Mouse (Mus musculus) hindbrain, postnatal 0 days (tissue): ENCODE results near the gene Slc12a8. TPM values are rescaled to one million over a fixed set of nuclear protein-coding genes. Genes with fewer than 3 reads are reported as not detected.

Experiments
- ATAC-seq: fragments of 200-750 bp; cut with Nextera tagmentation; 2 replicates; pipeline ENCODE4 v1.8.0; 2017; ENCODE audit warnings: mild to moderate bottlenecking, moderate TSS enrichment, moderate library complexity
- DNase-seq: peaks from one replicate; pipeline ENCODE4 v3.0.0-alpha.2; 2015; ENCODE audit warnings: low spot score
- H3K27ac ChIP-seq: fragments of 300-500 bp; sonication (generic); 2 replicates; pipeline ENCODE4 v1.5.1; 2014; ENCODE audit warnings: mild to moderate bottlenecking
- H3K27me3 ChIP-seq: fragments of 300-500 bp; sonication (generic); 2 replicates; pipeline ENCODE4 v1.6.1; 2014; ENCODE audit warnings: low read length, mixed read lengths; ENCODE audit not compliant: insufficient read depth
- H3K36me3 ChIP-seq: fragments of 300-500 bp; sonication (generic); 2 replicates; pipeline ENCODE4 v1.6.1; 2014; ENCODE audit warnings: low read length, mixed read lengths; ENCODE audit not compliant: insufficient read depth
- H3K4me1 ChIP-seq: fragments of 300-500 bp; sonication (generic); 2 replicates; pipeline ENCODE4 v1.6.1; 2014; ENCODE audit warnings: antibody characterized with exemption, low read length, mixed read lengths; ENCODE audit not compliant: insufficient read depth
- H3K4me2 ChIP-seq: fragments of 300-500 bp; sonication (generic); 2 replicates; pipeline ENCODE4 v1.6.1; 2014; ENCODE audit warnings: low read depth, mild to moderate bottlenecking, low read length, moderate library complexity, mixed read lengths
- H3K4me3 ChIP-seq: fragments of 300-500 bp; sonication (generic); 2 replicates; pipeline ENCODE4 v1.5.1; 2014; ENCODE audit warnings: low read length
- H3K9ac ChIP-seq: fragments of 300-500 bp; sonication (generic); replicated peaks from 2 replicates; pipeline ENCODE4 v1.6.1; 2014; ENCODE audit warnings: mild to moderate bottlenecking, low read length, moderate library complexity, mixed read lengths
- H3K9me3 ChIP-seq: fragments of 300-500 bp; sonication (generic); 2 replicates; pipeline ENCODE4 v1.6.1; 2016; ENCODE audit warnings: low read length, mixed read lengths
- CTCF ChIP-seq: IDR thresholded peaks from 2 replicates; pipeline ENCODE4 v1.5.1; 2016; ENCODE audit warnings: antibody characterized with exemption, control low read depth, low read depth
- WGBS: fragments of 180-500 bp; shearing (Covaris S2); extraction: QIAGEN DNeasy Blood & Tissue Kit; methylation state at CpG from one replicate; pipeline ENCODE4 v1.1.7; 2014; 5-methylcytosine and 5-hydroxymethylcytosine counted together
- polyA plus RNA-seq: library from polyadenylated mRNA; unstranded; fragments of >200 nt; fragmentation: Nextera tagmentation; extraction: Ambion mirVana; gene quantifications from 2 replicates; pipeline ENCODE4 v1.2.1, GENCODE M21; 2015
- total RNA-seq: library from RNA; depleted of rRNA; stranded (reverse); fragments of >200 nt; gene quantifications from 2 replicates; pipeline ENCODE4 v1.2.3, GENCODE M21; 2014

The Slc12a8 gene
- total and polyA plus RNA-seq, 2 experiments from 2014 or later, result 1.2 to 1.6 TPM

- Histone ChIP-seq H3K27me3 (no peaks in the 10 kb centered on the region), H3K4me1 (no peaks in the 10 kb centered on the region), H3K27ac (no peak overlapping the region), H3K4me2 (no peak overlapping the region), H3K9ac (no peak overlapping the region), H3K4me3 (no peak overlapping the region), H3K36me3 (no peaks in the 10 kb centered on the region), H3K9me3 (no peaks in the 10 kb centered on the region)
- WGBS, result 40% methylated on average over 7 of the region's 7 CpGs
- no peak for TF ChIP-seq CTCF
- DNase-seq (peak; percentile 65), ATAC-seq (peak; percentile 86)
Observed at GRCm38 (mm10) chr16:33594037-33594771, 77.1 kb downstream of the Slc12a8 start.

DNA sequence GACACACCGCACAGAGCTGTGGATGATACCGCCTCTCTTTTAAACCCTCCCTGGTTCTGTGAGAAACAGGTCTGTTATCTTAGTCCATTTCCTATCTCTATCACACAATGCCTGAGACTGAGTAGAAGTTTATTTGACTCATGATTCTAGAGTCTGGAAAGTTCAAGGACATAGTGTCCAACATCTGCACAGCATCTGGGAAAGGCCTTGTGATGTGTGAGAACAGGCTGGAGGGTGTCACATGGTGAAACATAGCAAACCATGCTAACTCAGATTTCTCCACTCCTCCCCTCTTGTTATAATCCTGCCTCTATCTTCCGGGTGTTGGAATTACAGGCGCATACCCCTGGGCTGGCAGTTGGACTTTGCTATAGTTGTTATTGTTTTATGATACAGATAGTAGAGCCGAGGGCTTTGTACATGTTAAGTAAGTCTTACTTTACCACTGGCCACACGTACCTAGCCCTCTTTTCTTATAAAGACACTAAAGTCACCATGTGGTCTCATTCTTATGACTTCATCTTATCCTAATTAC, 78.2 kb downstream of the Slc12a8 start:
- H3K27me3 ChIP-seq, result no peaks in the 10 kb centered on the region
- no peaks in the 10 kb centered on the region for H3K36me3 ChIP-seq
- no peak overlapping the region for H3K9ac ChIP-seq
- H3K4me2 ChIP-seq, result no peak overlapping the region
- no peak overlapping the region for H3K4me3 ChIP-seq
- TF ChIP-seq CTCF, result no peak
- no peak overlapping the region for H3K27ac ChIP-seq
- no peak for DNase-seq
- H3K9me3 ChIP-seq, result no peaks in the 10 kb centered on the region
- WGBS, result 93% methylated on average over 6 of the region's 6 CpGs
- no peaks in the 10 kb centered on the region for H3K4me1 ChIP-seq
- ATAC-seq, result no peak

- TF ChIP-seq CTCF, result no peak
- ATAC-seq, result no peak
- WGBS, result 75% methylated on average over 4 of the region's 4 CpGs
- Histone ChIP-seq H3K4me2 (no peak overlapping the region), H3K36me3 (no peaks in the 10 kb centered on the region), H3K9ac (no peak overlapping the region), H3K27me3 (no peaks in the 10 kb centered on the region), H3K4me1 (no peaks in the 10 kb centered on the region), H3K9me3 (no peaks in the 10 kb centered on the region), H3K27ac (no peak overlapping the region), H3K4me3 (no peak overlapping the region)
- no peak for DNase-seq
Observed at GRCm38 (mm10) chr16:33596213-33596612, 79.1 kb downstream of the Slc12a8 start.

DNA sequence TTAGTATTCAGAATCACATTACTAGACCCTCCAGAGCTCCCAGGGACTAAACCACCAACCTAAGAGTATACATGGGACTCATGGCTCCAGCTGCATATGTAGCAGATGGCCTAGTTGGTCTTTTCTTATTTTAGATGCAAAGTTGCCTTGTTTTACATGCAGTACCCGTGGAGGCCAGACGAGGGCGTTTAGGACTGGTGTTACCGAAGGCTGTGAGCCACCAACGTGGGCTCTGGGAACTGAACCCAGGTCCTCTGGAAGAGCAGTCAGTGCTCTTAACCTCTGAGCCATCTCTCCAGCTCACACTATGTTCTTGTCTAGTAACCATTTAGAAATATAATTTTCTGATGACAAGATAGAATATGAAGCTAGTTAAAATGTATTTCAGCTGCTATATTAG, 83.1 kb downstream of the Slc12a8 start:
- Histone ChIP-seq H3K9ac (no peak overlapping the region), H3K27me3 (no peaks in the 10 kb centered on the region), H3K9me3 (no peaks in the 10 kb centered on the region), H3K36me3 (no peaks in the 10 kb centered on the region), H3K4me3 (no peak overlapping the region), H3K4me2 (no peak overlapping the region), H3K27ac (no peak overlapping the region), H3K4me1 (peaks cover under 1% of the 10 kb centered on the region; the same call in 1 of the 2 replicates)
- DNase-seq (no peak), ATAC-seq (no peak)
- peak; percentile 45 for TF ChIP-seq CTCF
- WGBS, result 32% methylated on average over 5 of the region's 5 CpGs

DNA sequence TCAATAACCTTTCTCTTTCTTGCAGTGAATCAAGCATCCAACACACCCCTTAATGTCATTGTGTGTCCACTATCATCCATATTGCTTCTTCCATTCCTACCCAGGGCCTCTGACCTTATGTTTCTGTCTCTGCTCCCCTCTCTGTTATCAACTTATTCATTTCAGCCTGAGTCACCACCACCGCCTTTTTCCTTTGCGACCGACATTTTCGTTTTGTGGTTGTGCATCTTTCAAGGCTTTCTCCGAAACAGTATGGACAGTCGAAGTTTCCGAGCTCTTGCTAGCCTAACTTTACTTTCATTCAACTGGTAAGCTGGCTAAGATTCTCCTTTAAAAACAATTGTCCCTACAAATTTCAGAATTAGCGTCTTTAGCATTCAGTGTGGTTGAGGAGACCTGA, 84.2 kb downstream of the Slc12a8 start:
- no peaks in the 10 kb centered on the region for H3K36me3 ChIP-seq
- no peak for TF ChIP-seq CTCF
- H3K27ac ChIP-seq, result no peak overlapping the region
- H3K9me3 ChIP-seq, result no peaks in the 10 kb centered on the region
- no peak for DNase-seq
- H3K4me3 ChIP-seq, result no peak overlapping the region
- peaks cover 10% of the 10 kb centered on the region for H3K4me1 ChIP-seq
- 95% methylated on average over 8 of the region's 8 CpGs for WGBS
- ATAC-seq, result no peak
- no peaks in the 10 kb centered on the region for H3K27me3 ChIP-seq
- no peak overlapping the region for H3K9ac ChIP-seq
- no peak overlapping the region for H3K4me2 ChIP-seq

GRCm38 (mm10) chr16:33605647-33606596, 88.8 kb downstream of the Slc12a8 start:
- Histone ChIP-seq H3K4me3 (no peak overlapping the region), H3K27ac (peak overlapping the region; percentile 80), H3K4me2 (no peak overlapping the region), H3K9me3 (no peaks in the 10 kb centered on the region), H3K9ac (no peak overlapping the region), H3K27me3 (no peaks in the 10 kb centered on the region), H3K4me1 (peaks cover 15% of the 10 kb centered on the region), H3K36me3 (no peaks in the 10 kb centered on the region)
- no peak for TF ChIP-seq CTCF
- WGBS, result 20% methylated on average over 9 of the region's 9 CpGs
- peak; percentile 73 for DNase-seq
- ATAC-seq, result peak; percentile 92
